Mouse (Mus musculus) cortical plate, adult 2 months (tissue): Measurements from ENCODE around the gene Edem1.

Source experiments
- CTCF ChIP-seq: fragments of 200-500 bp; IDR thresholded peaks from 2 replicates; pipeline ENCODE4 v1.5.1; 2011; ENCODE audit warnings: mild to moderate bottlenecking, control low read depth, low read length; ENCODE audit not compliant: insufficient read depth; ENCODE audit errors: extremely low read depth
- POLR2A ChIP-seq: fragments of 200-500 bp; IDR thresholded peaks from 2 replicates; pipeline ENCODE4 v1.6.1; 2011; ENCODE audit warnings: mild to moderate bottlenecking, low read length, control low read depth; ENCODE audit not compliant: insufficient read depth; ENCODE audit errors: extremely low read depth

DNA sequence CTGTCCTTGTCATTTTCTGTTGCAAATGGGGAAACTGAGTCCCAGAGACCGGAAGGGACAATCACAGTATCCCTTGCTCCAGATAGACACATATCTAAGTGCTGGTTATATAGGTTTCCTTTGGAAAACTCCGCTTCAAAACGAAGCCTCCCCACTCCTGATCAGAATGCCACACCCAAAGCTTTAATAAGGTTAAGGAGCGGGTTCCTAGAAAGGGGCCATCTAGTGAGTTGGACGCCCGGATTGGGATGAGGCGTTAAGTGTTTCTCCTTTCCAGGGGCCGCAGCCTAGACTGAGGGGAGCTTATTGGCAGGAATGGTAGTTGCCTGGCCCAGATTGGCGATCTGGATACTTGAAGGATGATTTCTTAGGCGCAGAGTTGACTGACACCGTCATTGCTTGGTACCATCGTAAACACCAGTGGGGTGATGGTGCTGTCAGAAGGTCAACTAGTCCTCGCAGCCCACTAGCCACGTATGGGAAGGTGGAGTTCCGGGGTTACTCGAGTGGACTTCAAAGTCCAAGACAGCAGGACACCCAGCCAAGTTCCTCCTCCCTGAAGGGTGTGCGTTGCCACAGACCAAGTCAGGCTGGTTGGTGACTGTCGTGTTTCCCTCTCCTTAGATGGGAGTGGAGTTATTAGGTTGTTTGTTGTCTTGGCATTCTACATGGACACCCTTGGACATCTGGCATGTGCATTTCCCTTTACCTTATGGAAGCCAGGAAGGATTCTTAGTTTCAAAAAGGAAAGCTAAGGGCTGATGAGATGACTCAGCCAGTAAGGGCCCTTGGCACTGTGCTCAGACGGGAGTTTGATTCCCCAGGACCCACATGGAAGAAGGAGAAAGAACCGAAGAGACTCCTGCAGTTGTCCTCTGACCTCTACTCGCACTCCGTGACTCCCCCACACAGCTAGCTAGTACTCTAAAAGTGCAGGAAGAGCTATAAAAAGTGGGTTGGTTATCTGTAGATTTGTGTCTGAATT is 1.2 kb downstream of the Edem1 start:
- TF ChIP-seq POLR2A, result no peak
- no peak for TF ChIP-seq CTCF
